Mouse (Mus musculus): Measurements from ENCODE around the gene Ppp1cc. TPM values are rescaled to one million over a fixed set of nuclear protein-coding genes. Genes with fewer than 3 reads are reported as not detected.

The Ppp1cc gene
- total RNA-seq (2023): 100 to 1,000 TPM; 279 to 317 TPM

GRCm38 (mm10) chr5:122157827-122158381 lies at the start of gene Ppp1cc:
TSS of gene Ppp1cc (plus strand) at chr5:122158278.

GRCm38 (mm10) chr5:122140723-122141122 lies 17.4 kb upstream of the Ppp1cc start, which contains the start of gene Ccdc63:
TSS of gene Ccdc63 (minus strand) at chr5:122140823.

GRCm38 (mm10) chr5:122206475-122206874 lies 48.4 kb downstream of the Ppp1cc start, which contains the start of gene Hvcn1:
TSS of gene Hvcn1 (plus strand) at chr5:122206804.

Other genes starting within 250 kb of the Ppp1cc start
- not detected for gene Cux2, start 108.2 kb upstream of the Ppp1cc start, total RNA-seq (2023)
- gene Myl2, start 57.3 kb upstream of the Ppp1cc start, total RNA-seq (2023): not detected
- 1 to 10 TPM in 1 of 2 experiments, under 1 TPM in 1; 0.64 to 1.6 TPM for gene Ccdc63, start 17.5 kb upstream of the Ppp1cc start, total RNA-seq (2023)
- gene Hvcn1, start 48.5 kb downstream of the Ppp1cc start, total RNA-seq (2023): 100 to 1,000 TPM; 755 to 828 TPM
- gene Tctn1, start 106.2 kb downstream of the Ppp1cc start, total RNA-seq (2023): 10 to 100 TPM; 27.1 to 28.1 TPM
- 10 to 100 TPM; 29.0 to 35.9 TPM for gene Pptc7, start 126.1 kb downstream of the Ppp1cc start, total RNA-seq (2023)
- gene Rad9b, start 196.0 kb downstream of the Ppp1cc start, total RNA-seq (2023): 1 to 10 TPM; 9.9 TPM
- 10 to 100 TPM; 56.1 to 62.4 TPM for gene Vps29, start 196.1 kb downstream of the Ppp1cc start, total RNA-seq (2023)
- 10 to 100 TPM; 28.6 to 45.3 TPM for gene Gpn3, start 213.6 kb downstream of the Ppp1cc start, total RNA-seq (2023)
- 10 to 100 TPM in 1 of 2 experiments, 1 to 10 TPM in 1; 9.8 to 10.8 TPM for gene Fam216a, start 214.1 kb downstream of the Ppp1cc start, total RNA-seq (2023)
- gene Arpc3, start 233.6 kb downstream of the Ppp1cc start, total RNA-seq (2023): 100 to 1,000 TPM; 355 to 394 TPM